Mouse (Mus musculus) ovary, postnatal 36 days (tissue): ENCODE data around the gene Mmgt2.

Experiments
- DNase-seq: peaks from one replicate; pipeline ENCODE4 v3.0.0; 2022; ENCODE audit warnings: low spot score, mixed read lengths

The Mmgt2 gene

DNA sequence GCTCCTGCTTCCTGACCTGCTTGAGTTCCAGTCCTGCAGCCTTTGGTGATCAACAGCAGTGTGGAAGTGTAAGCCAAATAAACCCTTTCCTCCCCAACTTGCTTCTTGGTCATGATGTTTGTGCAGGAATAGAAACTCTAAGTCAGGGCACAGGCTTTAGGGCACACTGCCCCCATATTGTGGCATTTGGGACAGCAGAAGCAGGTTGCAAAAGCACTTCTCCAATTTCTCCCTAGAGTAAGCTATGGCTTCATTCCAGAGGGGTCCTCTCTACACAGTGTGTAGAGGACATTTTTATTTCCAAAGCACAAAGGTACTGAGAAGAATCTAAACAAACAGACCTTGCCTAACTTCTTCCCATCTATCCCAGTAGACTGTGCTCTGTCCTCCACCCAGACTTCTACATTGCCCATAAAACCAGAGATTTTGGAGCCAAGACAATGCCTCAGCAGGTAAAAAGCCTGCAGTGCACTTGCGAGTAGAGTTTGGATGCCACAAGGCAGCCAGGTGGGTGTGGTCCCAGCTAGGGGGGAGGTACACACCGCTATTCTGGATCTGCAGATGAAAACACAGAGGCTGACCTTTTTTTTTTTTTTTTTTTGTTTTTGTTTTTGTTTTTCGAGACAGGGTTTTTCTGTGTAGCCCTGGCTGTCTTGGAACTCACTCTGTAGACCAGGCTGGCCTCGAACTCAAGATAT, 26.7 kb upstream of the Mmgt2 start:
- no peak for DNase-seq

DNA sequence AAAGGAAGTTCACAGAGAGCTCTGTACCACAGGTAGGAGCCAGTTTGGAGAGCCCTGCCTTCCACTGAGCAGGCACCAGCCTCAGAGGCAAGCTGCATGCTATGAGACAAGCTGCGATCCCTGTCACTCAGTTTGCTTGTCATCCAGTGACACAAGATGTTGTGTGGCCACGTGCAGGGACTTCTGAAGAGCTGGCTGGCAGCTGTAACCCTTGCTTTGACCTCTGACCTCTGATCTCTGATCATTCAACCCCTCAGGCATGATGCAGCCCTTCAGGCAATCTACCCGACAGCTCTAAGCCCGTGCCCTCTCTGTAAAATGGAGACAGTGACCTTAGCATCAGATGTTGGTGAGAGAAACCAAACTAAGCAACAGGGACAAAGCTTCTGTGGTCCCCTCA, 25.6 kb upstream of the Mmgt2 start:
- DNase-seq, result no peak

DNA sequence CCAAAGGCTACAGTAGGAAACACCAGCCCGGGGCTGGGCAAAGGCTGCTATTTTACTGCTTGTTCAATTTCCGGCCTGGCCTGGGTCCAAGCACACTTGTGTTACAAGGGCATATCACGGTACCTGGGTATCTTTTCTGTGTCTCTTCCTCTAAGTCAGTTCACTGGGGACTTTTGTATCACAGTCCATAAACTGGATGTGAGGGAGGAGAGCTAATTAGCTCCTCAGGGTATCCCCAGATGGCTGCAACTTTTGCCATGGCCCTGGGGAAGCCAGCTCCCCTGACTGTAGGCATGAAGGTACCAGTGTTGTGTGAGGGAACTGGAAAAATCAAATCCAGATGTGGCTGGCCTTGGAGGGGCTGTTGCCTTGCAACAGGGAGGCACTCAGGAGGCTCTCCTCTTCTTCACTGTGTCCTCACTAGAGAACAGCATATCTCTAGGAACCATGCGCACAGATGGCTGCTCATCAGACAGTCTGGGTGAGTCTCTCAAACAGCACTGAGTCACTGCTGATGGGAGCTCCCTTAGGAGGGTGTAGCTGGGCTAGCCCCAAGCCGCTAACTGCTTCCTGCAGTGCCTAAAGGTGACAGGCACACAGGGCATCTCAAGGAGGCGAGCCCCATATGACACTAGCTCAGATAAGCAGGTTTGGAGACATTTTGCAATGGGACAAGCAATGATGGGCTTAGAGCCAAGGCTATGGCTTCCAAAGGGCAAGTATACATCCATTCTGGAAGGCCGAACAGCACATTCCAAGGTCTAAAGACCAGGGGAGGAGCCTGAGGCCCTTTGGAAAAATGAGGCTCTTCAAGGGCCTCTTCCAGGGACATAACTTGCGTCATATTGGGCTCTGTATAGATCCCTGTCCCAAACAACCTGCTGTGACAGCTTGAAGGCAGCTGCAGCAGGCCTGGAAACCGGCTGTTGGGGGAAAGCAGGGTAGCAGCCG, 23.8 kb upstream of the Mmgt2 start:
- no peak for DNase-seq

DNA sequence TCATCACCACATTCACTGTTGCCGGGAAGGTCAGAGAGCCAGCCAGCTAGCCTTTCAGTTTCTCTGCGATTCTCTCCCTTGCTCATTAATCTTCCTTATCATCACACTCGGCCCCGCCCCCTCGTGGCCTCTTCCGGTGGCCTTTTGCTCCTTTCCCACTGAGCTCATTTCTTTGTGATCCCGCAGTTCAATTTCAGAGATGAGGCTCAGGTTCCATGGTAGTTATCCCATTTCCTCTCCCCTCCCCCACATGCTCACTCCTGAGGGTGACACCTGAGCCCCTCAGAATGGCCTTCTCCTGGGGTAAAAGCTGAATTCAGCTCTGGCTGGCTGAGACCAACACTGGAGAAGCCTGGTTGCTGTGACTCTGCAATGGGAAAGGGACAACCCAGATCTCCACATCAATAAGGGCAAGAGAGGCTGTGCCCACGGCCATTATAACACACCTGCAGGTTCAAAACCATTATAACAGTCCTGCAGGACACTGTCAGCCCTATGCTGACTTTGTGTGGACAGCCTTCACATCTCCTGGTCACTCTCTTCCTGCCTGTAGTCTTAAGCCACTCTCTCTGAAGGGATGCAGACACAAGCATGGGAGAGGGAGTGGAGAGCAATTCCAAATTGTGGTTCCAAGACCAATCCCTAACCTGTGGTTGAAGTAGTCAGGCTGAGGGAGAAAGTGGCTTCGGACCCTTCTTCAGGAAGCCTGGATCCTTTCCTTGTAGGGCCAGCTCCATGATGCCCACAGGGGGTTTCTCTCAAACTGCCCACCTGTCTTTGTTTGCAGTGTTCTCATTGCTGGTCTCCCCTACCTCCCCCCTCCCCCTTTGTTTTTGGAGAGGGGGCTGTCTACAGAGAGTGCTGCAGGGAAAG, 18.9 kb upstream of the Mmgt2 start:
- DNase-seq, result no peak

DNA sequence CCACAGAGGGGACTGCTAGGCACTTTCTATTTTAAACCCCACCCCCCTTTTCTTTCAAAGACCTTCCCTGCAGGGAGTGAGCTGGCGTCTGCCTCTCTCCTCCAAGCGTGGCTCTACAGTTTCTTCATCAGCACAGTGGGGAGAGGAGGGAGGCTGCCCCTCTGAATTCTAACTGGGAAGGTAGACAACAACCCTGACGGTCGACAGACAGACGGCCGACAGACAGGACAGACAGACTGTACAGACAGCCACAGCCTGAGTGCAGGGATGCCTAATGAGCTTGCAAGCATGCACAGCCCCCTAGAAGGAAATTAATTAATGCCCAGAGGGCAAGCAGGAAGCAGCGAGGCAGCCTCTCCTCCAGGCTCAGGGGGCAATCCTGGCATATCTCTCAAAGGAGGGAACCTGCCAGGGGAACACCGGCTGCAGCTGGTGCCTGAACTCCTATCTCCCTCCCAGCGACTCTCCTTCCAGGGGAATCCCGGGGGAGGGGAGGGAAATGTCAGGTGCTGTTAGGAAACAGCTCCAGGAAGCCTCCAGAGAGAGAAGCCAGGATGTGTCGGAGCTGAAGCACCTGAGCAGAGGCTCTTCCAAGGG, 18.1 kb upstream of the Mmgt2 start:
- no peak for DNase-seq

DNA sequence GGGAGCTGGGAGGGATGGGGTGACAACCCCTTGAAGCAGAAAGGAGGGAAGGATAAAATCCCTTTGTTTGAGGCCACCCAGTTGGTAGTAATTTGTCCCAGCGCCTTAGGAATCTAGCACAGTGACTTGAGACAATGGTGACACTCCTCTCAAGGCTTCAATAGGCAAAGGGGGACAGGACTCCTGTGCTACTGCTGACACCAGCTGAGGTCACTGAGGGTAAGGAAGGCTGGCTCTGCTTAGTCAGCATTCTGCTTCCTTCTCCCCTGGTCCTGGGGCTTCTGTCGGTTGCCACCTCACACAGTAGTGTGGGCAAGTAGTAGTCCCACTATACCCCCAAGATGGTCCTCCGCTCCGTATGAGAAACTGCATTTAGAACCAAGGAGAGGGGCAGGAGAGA, 17.3 kb upstream of the Mmgt2 start:
- DNase-seq, result no peak

DNA sequence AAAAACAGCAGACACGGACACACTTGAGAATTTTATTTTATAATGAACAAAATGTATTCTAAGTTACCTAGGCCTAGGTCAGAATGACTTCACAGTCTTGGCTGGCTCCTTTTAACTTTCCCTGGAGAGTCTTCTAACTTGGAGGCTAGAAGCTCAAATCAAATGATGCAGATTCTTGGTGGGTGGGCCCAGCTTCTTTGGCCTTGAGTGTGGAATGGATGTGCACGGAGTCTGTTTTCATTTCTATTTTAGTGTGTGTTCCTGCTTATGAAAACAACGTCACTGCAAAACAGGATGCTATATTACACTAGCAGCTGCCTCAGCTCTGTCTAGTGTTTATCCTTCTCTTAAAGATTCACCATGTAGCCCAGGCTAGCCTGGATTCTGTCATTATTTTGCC, 13.1 kb upstream of the Mmgt2 start:
- peak; percentile 40 for DNase-seq

DNA sequence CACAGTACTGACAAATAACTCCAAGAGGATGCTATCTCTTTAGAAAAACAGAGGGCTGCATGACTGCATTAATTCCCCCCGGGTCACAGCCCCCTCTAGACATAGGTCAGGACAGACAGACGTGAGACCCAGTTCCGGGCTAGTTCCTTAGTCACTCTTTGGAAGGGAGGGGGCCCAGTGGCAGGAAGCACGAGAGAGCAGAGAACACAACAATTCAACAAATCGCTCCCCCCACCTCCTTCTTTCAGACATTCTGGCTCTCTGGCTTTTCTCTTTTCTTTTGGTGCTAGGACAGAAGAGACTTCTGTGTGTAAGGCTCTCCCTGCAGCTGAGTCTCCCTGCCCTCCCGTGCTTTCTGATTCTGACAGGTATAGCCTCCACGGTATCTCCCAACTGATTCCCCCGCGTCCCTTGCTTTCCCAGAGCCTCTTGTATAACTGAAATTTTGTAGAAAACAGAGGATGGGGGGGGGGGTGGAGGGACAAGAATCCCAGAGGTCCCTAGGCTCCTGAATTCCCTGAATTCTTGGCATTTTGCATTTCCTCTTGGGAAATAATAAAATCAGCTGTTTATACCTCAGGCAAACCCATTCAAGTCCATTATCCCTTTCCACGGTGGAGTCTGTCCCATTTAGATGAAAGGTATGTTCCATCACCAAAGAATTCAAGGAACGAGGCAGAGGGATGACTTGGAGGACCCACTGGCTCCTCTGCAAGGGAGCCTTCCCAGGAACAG, 12.2 kb upstream of the Mmgt2 start:
- no peak for DNase-seq

DNA sequence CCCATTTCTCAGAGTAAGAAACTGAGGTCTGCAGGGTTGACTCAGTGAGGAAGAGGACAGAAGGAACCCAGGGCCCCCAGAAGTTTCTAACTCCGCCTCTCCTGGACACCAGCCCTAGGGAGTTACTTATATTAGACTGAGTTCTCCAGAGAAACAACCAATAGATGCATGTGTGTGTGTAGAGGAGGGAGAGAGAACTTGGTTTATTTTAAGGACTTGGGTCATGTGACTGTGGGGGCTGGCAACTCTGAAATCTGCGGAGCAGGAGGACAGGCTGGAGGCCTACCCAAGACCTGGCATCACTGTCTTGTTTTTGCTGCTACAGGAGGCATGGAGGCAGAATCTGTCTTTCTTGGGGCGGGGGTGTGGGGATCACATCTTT, 11.6 kb upstream of the Mmgt2 start:
- no peak for DNase-seq

DNA sequence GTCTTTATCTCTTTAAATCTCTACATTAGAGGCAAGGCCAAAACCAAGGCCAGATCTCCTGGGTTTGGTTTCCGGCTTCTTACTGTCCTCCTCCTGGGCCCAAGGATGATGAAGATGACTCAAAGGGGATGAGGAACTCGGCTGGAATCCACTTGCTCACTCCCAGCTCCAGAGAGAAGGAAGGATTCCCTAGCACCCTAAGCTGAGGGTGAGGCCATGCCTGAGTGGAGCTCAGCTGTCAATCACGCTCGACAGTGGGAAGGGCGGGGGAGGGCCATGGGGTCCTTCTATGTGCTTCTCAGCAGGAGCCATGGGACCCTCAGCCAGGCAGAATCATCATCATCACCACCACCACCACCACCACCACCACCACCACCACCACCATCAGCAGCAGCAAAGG, 11.1 kb upstream of the Mmgt2 start:
- DNase-seq, result no peak

DNA sequence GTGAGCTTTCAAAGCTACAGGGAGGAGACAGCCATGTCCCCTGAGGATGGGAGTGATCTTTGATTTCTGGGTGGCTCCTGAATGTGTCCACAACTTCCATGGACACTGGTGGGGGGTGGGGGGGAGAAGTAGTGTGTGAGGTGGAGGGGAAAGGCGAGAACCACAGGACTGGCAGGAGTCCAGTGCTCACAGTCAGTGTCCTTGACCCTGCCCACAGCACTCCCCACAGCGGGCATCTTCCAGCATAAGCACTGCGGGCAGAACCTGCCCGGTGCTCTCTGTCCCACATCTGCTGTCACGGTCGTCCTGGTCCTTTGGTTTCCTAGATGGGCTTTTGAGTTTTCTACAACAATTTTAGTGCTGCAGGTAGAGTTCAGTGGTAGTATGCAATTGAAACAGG, 10.7 kb upstream of the Mmgt2 start:
- DNase-seq, result peak; percentile 33

DNA sequence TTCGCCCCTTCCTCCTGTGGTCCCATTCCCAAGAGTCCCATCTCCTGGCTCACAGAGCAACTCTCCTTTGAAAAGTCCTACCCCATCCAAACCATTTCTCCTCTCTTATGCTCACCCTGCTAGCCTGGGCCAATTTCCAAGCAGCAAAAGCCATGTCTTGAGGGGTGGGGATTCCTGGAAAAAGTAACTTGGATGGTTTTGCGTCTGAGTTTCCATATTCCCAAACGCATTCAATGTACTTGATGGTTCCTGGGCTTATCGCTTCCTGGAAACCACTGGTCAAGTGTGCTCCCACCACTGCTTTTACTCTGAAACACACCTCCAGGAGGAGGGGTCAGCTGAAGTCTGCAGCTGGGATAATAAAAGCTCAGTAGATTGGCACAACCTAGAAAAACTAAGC, 10.1 kb upstream of the Mmgt2 start:
- no peak for DNase-seq

DNA sequence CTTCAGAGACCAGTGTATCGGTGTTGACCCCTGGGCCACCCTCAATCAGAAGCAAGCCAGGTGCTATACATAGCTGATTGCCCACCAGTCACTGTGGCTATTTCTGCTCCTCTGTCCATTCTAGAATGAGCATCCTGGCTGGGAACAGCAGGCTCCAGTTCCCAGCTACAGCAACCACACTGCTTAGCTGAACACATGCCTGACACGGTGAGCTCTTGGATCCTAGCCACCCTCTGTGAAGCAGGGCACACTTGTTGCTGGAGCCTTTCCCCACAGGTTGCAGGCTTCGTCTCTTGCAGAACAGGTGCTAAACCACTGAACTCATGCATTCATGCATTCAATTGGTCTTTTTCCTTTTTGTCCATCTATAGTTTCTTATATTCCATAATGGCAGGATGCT, 8.1 kb upstream of the Mmgt2 start:
- no peak for DNase-seq

DNA sequence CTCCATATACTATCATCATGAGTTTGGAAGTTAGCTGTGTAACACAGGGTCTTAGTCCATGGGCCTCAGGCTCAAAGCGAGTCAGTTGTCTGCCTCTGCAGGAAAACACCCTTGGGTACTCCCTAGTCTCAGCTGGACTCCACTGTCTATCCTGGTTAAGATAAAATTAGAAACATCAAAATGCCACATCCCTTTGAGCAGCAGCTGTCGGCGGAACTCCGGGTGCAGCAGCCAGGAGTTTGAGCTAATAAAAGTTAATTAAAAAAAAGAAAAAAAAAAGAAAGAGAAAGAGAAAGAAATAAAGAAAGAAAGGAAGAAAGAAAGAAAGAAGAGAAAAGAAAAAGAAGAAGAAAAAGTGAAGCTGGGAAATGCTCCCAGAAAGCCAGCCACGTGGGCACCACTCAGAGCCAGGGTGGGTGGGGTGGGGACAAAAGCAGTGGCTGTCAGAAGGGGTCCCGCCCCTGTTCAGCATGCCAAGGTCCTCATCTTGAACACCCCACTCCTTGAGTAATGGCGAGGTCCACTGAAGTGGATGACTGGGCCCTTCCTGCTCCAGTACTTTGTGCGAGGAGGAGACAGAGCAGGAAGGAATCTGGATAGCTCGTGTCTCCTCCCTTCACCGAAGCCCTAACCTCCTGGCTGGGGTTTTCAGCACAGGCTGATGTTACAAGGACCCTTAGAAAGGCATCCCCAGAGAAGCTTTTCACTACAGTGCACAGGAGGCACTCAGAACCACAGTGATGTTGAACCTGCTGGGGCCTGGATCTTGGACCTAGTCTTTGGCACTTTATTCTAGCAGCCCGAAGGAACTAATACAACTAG, 6.2 kb upstream of the Mmgt2 start:
- DNase-seq, result no peak

DNA sequence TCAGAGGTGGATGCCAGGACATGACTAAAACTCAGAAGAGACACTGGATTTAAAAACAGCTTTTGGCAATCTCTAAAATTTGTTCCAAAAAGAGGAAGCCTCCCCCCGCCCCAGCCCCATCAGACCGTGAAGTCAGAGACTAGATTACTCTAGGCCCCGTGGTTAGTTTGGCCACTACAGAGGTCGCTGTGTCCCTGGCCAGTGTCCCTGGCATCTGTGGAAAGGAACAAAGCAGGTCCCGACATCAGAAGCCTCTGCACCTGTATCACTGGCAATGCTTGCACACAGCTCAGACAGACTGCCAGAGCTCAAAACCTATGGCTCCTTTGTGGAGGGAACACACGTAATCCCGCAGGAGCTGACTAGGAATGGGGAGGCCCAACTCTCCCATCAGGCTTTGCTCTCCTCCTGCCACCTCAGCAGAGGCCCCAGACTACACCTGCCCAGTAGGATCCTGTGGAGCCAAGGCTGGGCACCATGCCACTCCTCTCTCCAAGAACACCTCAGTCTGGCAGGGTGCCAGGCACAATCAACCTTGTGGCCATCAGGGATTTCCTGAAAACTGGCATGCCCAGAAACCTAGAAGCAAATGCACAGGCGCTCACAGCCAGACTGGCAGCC, 5.3 kb upstream of the Mmgt2 start:
- peak; percentile 71 for DNase-seq

DNA sequence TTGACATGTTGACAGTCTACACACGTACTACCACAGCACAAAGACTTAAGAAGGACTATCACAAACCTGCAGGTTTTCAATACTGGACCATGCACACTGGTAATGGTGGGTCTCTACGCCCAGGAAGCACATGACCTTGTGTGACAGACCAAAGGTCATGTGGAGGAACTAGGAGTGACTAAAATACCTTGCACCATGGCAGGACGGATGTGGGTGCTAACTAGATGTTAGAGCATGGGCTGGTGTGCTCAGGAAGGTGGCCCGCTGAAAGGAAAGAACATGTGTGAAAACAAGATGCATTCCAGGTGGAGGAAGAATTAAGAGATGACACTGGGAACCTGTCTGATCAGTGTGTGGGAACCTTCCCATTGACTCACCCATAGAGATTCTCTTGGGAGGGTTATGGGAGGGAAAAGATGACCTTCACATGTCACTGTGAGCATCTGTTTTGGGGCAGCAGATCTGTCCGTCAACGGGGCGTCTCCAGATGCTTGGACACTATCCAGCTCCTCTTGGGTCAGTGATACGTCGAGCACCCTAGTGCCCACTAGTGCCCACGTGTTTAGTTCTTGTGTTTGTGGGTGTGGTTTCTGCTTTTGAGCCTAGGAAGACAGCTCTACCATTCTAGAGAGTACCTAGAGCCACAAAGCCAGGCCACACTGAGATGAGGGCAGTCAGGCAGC, 4.6 kb upstream of the Mmgt2 start:
- DNase-seq, result no peak

DNA sequence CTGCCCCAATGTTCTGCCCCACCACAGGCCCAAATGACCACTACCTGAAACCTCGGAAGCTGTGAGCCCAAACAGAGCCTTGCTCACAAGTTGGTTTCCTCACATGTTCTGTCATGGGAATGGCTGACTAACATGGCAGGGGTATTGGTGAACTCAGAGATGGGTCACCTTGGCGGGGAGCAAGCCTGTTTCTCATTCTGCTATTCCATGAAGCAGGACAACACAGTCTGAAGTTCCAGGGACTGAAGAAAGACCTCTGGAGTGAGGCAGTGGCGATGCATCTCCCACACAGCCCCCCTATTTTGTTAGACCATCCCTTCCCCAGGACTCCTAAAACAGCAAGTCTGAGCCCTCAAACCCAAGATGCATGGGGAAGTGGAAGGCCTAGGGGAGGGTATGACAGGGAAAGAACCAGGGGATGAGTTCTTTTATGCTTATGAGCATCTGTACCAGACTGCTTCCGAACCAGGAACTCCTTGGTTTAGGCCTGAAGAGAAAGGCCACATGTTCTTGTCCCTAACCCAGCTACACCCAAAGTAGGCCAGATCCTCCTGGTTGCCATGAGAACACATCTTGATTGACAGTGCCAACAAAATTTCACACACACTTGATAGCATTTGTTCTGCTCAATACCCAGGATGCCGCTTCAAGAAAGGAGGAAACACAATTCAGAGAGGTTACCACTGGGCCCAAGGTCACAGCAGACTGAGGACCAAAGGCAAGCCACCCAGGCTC, 3.7 kb upstream of the Mmgt2 start:
- no peak for DNase-seq

DNA sequence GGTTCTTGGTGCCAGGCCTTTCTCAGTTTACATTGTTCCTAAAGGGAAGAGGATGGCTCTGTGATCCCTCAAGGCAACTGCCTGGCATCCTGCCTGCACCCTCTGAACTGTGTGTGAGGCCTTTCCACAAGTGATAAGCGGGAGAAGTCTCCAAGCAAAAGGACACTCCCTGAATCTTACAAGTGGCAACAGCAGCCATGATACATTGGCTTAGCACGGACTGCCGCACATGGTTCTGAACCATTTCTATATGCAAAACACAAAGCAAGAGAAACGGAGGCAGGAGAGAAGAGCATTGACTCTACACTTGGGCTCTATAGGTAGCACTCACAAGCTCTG, 3.2 kb upstream of the Mmgt2 start:
- DNase-seq, result peak; percentile 73
